Mouse (Mus musculus) forebrain, postnatal 0 days (tissue): ENCODE data around the gene Smok3c. TPM values are rescaled to one million over a fixed set of nuclear protein-coding genes. Genes with fewer than 3 reads are reported as not detected.

Source experiments
- ATAC-seq: fragments of 200-750 bp; cut with Nextera tagmentation; 2 replicates; pipeline ENCODE4 v1.8.0; 2017; ENCODE audit warnings: mild to moderate bottlenecking, moderate library complexity
- DNase-seq: peaks from one replicate; pipeline ENCODE4 v3.0.0-alpha.2; 2015
- H3K27ac ChIP-seq: fragments of 300-500 bp; sonication (generic); 2 replicates; pipeline ENCODE4 v1.5.1; 2014; ENCODE audit warnings: low read depth, mild to moderate bottlenecking, antibody characterized with exemption, low read length, moderate library complexity, mixed read lengths
- H3K27me3 ChIP-seq: fragments of 300-500 bp; sonication (generic); 2 replicates; pipeline ENCODE4 v1.6.1; 2014; ENCODE audit warnings: mild to moderate bottlenecking, low read length, mixed read lengths; ENCODE audit not compliant: insufficient read depth
- H3K36me3 ChIP-seq: fragments of 300-500 bp; sonication (generic); 2 replicates; pipeline ENCODE4 v1.6.1; 2014; ENCODE audit warnings: mild to moderate bottlenecking, moderate library complexity; ENCODE audit not compliant: insufficient read depth
- H3K4me1 ChIP-seq: fragments of 300-500 bp; sonication (generic); 2 replicates; pipeline ENCODE4 v1.6.1; 2014; ENCODE audit warnings: antibody characterized with exemption; ENCODE audit not compliant: insufficient read depth
- H3K4me2 ChIP-seq: fragments of 300-500 bp; sonication (generic); 2 replicates; pipeline ENCODE4 v1.6.1; 2014; ENCODE audit warnings: low read depth, mild to moderate bottlenecking, moderate library complexity
- H3K4me3 ChIP-seq: fragments of 300-500 bp; sonication (generic); 2 replicates; pipeline ENCODE4 v1.5.1; 2014; ENCODE audit warnings: low read depth, low read length, mixed read lengths
- H3K9ac ChIP-seq: fragments of 300-500 bp; sonication (generic); 2 replicates; pipeline ENCODE4 v1.6.1; 2014; ENCODE audit warnings: mild to moderate bottlenecking
- H3K9me3 ChIP-seq: fragments of 300-500 bp; sonication (generic); 2 replicates; pipeline ENCODE4 v1.6.1; 2016; ENCODE audit warnings: low read length
- CTCF ChIP-seq: sonication (generic); IDR thresholded peaks from 2 replicates; pipeline ENCODE4 v1.5.1; 2016; ENCODE audit warnings: antibody characterized with exemption, control low read depth, low read depth
- WGBS: fragments of 180-500 bp; shearing (Covaris S2); extraction: QIAGEN DNeasy Blood & Tissue Kit; methylation state at CpG from one replicate; pipeline ENCODE4 v1.1.7; 2014; 5-methylcytosine and 5-hydroxymethylcytosine counted together
- polyA plus RNA-seq: library from polyadenylated mRNA; unstranded; fragments of >200 nt; fragmentation: Nextera tagmentation; extraction: Ambion mirVana; gene quantifications from 2 replicates; pipeline ENCODE4 v1.2.1, GENCODE M21; 2015
- total RNA-seq: library from RNA; depleted of rRNA; stranded (reverse); fragments of >200 nt; gene quantifications from 2 replicates; pipeline ENCODE4 v1.2.3, GENCODE M21; 2014

Smok3c gene
- total and polyA plus RNA-seq, 2 experiments from 2014 or later = not detected

DNA sequence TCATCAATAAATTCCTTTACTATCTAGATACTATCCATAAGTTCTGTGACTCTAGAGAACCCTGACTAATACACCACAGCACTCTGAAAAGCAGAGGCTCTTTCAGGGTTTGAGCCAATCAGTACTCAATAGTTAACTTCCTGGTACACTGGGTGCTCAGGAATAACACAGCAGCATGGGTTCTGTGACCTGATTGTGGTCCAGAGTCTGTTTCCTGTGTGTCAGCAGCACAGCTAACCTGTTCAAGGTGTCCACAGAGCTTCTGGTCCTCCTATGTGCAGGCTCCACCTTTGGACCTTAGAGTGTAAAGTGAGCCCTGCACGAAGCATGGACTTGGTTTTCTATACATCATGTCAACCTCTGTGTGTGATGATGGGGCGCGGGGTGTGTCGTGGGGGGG, 20.8 kb downstream of the Smok3c start:
- H3K4me3 ChIP-seq = no peak overlapping the region
- no peak overlapping the region for H3K9ac ChIP-seq
- H3K36me3 ChIP-seq = no peaks in the 10 kb centered on the region
- no peak for DNase-seq
- 94% methylated on average over 4 of the region's 4 CpGs for WGBS
- no peak for ATAC-seq
- no peaks in the 10 kb centered on the region for H3K9me3 ChIP-seq
- no peak for TF ChIP-seq CTCF
- no peak overlapping the region for H3K27ac ChIP-seq
- H3K4me1 ChIP-seq = no peaks in the 10 kb centered on the region
- no peak overlapping the region for H3K4me2 ChIP-seq
- H3K27me3 ChIP-seq = no peaks in the 10 kb centered on the region

DNA sequence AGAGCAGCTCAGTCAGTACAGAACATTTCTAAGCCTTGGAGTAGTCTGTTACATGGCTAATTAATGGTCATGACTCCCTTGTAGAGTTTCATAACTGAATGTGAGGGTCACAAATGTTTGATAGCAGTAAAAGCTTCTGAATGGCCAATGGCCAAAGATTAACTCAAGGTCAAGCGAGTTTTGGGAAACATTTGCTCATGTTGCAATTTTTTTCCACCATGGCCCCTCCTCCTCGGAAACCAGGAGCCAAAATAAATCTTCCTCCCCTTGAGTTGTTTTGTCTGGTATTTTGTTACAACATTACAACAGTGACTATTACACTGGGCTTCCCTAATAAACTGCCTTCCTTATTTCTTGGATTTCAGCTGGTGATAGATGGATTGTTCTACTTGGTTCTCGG, 22.7 kb downstream of the Smok3c start:
- H3K4me1 ChIP-seq = no peaks in the 10 kb centered on the region
- no peak for TF ChIP-seq CTCF
- no peak overlapping the region for H3K27ac ChIP-seq
- no peak overlapping the region for H3K9ac ChIP-seq
- WGBS = 79% methylated on average over 3 of the region's 3 CpGs
- no peaks in the 10 kb centered on the region for H3K27me3 ChIP-seq
- H3K9me3 ChIP-seq = no peaks in the 10 kb centered on the region
- H3K4me2 ChIP-seq = no peak overlapping the region
- H3K36me3 ChIP-seq = no peaks in the 10 kb centered on the region
- ATAC-seq = no peak
- no peak for DNase-seq
- H3K4me3 ChIP-seq = no peak overlapping the region

DNA sequence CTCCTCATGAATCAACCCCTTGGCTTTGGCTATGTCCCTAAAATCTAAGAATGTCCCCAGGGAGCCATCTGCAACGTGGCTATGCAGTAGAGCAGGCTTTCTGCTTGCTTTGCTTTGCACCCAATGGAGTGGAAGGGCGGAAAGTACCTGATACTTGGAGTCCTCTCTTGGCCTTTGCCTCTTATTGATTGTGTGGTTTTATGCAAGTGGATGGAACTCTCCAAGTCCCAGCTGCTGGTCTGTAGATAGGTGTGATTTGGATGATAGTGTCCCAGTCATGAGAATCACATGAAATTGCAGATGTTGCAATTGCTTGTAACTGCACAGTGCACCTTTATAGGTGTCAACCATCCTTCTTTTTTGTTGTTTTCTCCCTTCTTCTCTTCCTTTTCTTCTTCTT, 23.2 kb downstream of the Smok3c start:
- no peak for TF ChIP-seq CTCF
- H3K4me3 ChIP-seq = no peak overlapping the region
- H3K4me2 ChIP-seq = no peak overlapping the region
- no peak for DNase-seq
- no peaks in the 10 kb centered on the region for H3K4me1 ChIP-seq
- no peaks in the 10 kb centered on the region for H3K27me3 ChIP-seq
- WGBS = 55% methylated on average over 2 of the region's 2 CpGs
- H3K9me3 ChIP-seq = no peaks in the 10 kb centered on the region
- no peak for ATAC-seq
- H3K36me3 ChIP-seq = no peaks in the 10 kb centered on the region
- H3K9ac ChIP-seq = no peak overlapping the region
- no peak overlapping the region for H3K27ac ChIP-seq

DNA sequence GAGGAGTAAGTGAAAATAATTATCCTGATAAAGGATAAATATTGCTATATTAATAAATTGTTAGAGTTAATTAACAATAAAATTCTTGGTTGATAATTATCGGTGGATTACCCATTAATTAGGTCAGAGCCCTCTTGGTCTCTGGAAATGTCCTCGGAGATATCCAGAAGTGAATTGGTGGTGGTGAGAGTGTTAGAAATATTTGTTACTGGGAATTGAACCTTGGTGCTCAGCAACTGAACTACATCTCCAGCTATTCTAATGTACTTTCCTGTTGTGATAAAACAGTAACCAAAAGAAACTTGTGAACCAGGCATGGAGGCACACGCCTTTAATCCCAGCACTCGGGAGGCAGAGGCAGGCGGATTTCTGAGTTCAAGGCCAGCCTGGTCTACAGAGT, 27.5 kb downstream of the Smok3c start:
- H3K27me3 ChIP-seq = no peaks in the 10 kb centered on the region
- no peak overlapping the region for H3K4me2 ChIP-seq
- ATAC-seq (no peak), DNase-seq (no peak)
- no peak overlapping the region for H3K27ac ChIP-seq
- H3K4me3 ChIP-seq = no peak overlapping the region
- H3K36me3 ChIP-seq = no peaks in the 10 kb centered on the region
- 90% methylated on average over 5 of the region's 5 CpGs for WGBS
- H3K4me1 ChIP-seq = no peaks in the 10 kb centered on the region
- H3K9me3 ChIP-seq = no peaks in the 10 kb centered on the region
- H3K9ac ChIP-seq = no peak overlapping the region
- TF ChIP-seq CTCF = no peak

DNA sequence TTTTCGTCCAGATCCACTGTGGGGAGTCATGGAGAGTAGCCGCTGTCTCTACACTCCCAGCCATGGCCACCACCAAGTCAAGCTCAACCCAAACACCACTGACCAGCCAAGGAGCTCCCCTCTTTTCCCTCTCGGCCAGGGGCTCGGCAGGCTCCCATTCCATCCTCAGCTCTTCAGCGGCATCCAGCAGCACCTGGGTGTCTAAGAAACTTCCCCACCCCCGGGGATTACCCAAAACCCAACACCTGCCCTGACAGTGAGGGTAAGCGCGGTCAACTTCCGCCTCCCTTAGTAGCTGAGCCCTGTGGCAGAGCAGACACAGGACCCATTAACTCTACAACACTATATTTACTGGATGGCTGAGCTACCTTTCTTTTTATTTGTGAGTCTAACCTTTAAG, 28.5 kb downstream of the Smok3c start:
- Histone ChIP-seq H3K9me3 (no peaks in the 10 kb centered on the region), H3K4me3 (no peak overlapping the region), H3K4me2 (no peak overlapping the region), H3K9ac (no peak overlapping the region), H3K27ac (no peak overlapping the region), H3K36me3 (no peaks in the 10 kb centered on the region), H3K4me1 (peaks cover 6% of the 10 kb centered on the region; the same call in 1 of the 2 replicates), H3K27me3 (no peaks in the 10 kb centered on the region)
- WGBS = 90% methylated on average over 9 of the region's 9 CpGs
- ATAC-seq (no peak), DNase-seq (no peak)
- TF ChIP-seq CTCF = no peak

DNA sequence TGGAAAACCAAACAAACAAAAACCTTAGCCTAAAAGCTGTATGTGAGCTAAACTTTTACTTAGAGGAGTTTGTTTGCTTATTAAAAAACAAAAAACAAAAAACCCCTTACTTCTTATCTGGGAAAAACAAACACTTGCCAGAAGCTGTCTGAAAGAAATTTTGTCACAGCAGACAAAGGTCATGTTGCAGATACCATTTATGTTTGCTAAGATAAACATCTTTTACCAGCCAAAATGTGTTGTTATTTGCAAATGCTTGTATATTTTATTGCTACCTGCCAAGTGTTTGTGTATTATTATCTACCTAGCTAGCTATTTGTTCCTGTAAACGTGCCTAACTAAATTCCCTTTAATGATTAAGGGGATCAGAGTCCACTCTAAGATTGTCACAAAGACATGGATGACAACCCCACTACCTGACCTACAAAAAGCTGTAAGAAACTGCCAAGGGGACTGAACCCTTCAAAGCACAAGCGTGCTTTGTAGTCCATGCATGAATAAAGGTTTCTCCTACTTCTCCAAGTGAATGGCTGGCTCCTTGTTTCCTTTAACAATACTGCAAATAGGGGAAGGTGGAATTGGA, 30.4 kb downstream of the Smok3c start:
- Histone ChIP-seq H3K4me1 (peaks cover 20% of the 10 kb centered on the region), H3K27me3 (no peaks in the 10 kb centered on the region), H3K4me2 (no peak overlapping the region), H3K4me3 (no peak overlapping the region), H3K36me3 (no peaks in the 10 kb centered on the region), H3K27ac (no peak overlapping the region), H3K9ac (no peak overlapping the region), H3K9me3 (no peaks in the 10 kb centered on the region)
- 55% methylated on average over 2 of the region's 2 CpGs for WGBS
- ATAC-seq (no peak), DNase-seq (no peak)
- no peak for TF ChIP-seq CTCF

DNA sequence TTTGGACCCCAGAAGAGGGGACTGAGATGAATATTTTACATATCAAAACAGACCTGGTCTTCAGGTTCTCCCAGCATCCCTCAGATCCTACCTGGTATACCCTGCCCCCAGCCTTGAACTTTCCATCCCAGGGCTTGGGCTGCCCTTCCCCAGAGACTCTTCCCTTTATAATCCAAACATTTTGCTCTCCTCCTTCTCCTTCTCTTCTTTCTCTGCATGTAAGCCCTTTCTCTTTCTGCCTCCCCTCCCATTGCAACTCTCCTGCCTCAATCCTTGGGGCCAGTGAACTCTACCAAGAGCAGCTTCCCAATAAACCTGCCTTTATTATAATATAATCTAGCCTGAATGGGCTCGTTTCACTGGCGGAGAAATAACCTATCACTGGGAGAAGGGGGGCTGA, 30.9 kb downstream of the Smok3c start:
- Histone ChIP-seq H3K9me3 (no peaks in the 10 kb centered on the region), H3K4me1 (peaks cover 20% of the 10 kb centered on the region), H3K27ac (no peak overlapping the region), H3K4me3 (no peak overlapping the region), H3K27me3 (no peaks in the 10 kb centered on the region), H3K4me2 (no peak overlapping the region), H3K9ac (no peak overlapping the region), H3K36me3 (no peaks in the 10 kb centered on the region)
- DNase-seq = no peak
- TF ChIP-seq CTCF = no peak
- 92% methylated on average over 2 of the region's 2 CpGs for WGBS
- no peak for ATAC-seq
